Mouse (Mus musculus) ES-E14 (cell line): Measurements from ENCODE around the gene Tubg1.
"Not testable (repeated sequence)": the region's sequence is repeated elsewhere in the genome, so short reads cannot be mapped to it uniquely, and the experiment has no call there.

Source experiments
- CHD2 ChIP-seq: IDR thresholded peaks from 2 replicates; pipeline ENCODE4 v1.6.1; 2014; ENCODE audit warnings: mild to moderate bottlenecking, low read depth, low read length, inconsistent platforms
- HCFC1 ChIP-seq: IDR thresholded peaks from 2 replicates; pipeline ENCODE4 v1.6.1; 2012; ENCODE audit warnings: low read length, inconsistent platforms, borderline replicate concordance; ENCODE audit not compliant: insufficient read depth
- MAFK ChIP-seq: IDR thresholded peaks from 2 replicates; pipeline ENCODE4 v1.6.1; 2014; ENCODE audit warnings: mild to moderate bottlenecking, low read depth, low read length, inconsistent platforms; ENCODE audit not compliant: insufficient read depth
- ZC3H11A ChIP-seq: IDR thresholded peaks from 2 replicates; pipeline ENCODE4 v1.6.1; 2012; ENCODE audit warnings: low read depth, mild to moderate bottlenecking, inconsistent platforms, low read length, borderline replicate concordance
- ZNF384 ChIP-seq: IDR thresholded peaks from 2 replicates; pipeline ENCODE4 v1.6.1; 2012; ENCODE audit warnings: low read depth, low read length, inconsistent platforms

DNA sequence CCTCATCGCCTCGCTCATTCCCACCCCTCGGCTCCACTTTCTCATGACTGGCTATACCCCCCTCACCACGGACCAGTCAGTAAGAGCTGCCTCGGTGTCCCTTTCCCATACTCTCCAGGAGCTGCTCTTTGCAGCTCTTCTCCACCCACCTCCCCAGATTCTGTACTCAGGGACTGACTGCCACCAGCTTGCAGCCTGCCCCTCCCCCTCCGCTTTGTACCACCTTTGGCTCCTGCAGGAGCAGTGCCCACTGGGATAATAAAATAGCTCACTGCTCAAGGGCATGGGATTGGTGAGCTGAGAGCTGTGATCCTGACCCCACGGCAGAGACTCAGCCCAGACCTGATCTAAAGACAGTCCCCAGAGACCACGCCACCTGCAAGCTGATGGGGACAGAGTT, 4.8 kb downstream of the Tubg1 start:
- TF ChIP-seq ZNF384, CHD2, ZC3H11A, HCFC1, MAFK: not testable (repeated sequence)
